Mouse (Mus musculus) cerebellum, adult 9-11 months (tissue): ENCODE results near the gene Cacna1a.

Source experiments
- DNase-seq: peaks from one replicate; pipeline ENCODE4 v3.0.0; 2022

Cacna1a gene

DNA sequence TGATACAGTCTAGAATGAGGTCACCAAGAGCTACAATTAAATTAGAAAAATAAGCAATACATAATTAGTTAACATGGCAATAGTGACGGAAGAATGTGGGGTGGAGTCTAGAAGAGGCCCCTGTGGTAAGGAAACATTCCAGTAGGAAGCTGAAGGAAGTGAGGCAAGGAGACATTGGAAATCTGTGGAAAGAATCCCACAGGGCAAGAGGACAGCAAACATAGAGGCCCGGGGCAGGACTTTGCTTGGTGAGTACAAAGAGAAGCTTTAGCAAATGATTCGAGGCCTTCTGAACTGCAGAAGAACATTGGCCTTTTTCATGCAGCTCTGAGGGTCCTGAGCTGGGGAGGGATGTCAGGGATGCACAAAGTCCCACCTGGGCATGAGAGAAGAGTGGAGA is at the start of gene Cacna1a:
Gene Cacna1a, plus strand, starts transcription at position 166 of the 400 bp plus-strand sequence.
- no peak for DNase-seq

DNA sequence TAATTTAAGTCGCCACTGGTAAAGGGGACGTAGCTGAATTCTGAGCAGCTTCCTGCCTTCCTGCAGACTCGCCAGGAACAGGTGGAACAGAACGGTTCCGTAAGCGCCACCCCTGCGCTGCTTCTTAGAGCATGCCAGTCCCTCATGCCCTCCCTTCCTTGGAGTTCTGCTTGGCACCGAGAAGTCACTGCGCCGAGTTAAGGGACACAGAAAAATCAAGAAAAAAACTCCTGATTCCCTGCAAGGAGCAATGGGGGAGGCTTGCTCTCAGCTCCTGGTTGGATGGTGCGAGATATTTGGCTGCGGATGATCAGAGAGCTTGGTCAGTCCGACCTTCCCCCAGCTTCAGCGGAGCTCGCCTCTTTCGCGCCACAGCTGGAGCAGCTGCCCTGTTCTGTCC is 49.7 kb upstream of the Cacna1a start:
- peak; percentile 82 for DNase-seq

DNA sequence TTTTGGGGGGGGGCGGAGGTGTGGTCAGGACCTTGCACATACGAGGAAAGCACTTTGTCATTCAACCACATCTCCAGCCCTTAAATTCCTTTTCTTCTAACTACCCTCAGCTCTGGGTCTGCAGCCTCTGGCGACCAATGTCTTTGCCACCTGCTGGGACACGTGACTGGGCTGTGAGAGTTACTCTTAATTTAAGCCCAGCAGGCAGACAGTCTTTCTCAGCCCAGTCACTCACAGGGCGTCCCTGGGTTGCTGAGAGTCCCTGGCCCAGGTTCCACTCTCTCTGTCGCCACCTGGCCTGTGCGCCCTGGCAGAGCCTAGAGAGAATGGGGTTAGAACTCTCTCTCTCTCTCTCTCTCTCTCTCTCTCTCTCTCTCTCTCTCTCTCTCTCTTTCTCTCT is 48.9 kb upstream of the Cacna1a start:
- peak; percentile 88 for DNase-seq

DNA sequence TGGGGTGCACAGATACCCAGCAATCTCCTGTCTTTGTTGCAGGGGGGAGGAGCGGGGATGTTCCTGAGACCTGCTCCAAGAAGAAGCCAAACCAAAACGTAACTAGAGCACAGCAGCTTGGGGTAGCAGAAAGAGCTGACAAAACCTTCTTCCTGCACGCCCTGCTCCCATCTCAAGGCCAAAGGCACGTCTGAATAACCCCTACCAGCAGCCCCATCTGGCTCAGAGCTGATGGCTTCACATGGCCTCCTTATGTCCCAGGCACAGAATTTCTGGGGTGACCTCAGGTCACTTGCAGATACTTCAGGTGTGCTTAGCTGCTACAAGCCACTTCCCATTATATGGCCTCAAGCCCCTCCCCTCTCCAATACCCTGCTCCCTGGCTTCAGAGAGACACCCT is 48.4 kb upstream of the Cacna1a start:
- DNase-seq: peak; percentile 85

DNA sequence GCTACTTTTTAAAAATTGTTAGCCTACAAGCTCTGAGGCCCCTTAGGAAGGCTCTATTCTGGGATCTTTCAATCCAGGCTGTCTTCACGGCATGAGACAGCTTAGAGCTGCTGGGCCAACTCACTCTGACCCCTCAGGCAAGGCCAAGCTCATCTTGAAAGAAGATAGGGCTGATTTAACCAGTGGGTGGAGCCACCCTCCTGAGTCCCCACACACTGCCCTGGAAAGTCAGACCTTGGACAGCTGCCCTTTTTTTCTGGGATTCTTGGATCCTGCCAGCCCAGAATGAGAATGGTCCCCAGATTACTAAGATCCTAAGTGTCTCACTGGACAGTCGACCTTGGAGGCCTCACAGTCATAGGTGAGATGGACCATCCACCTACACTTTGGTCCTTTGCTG is 47.6 kb upstream of the Cacna1a start:
- DNase-seq: peak; percentile 72

DNA sequence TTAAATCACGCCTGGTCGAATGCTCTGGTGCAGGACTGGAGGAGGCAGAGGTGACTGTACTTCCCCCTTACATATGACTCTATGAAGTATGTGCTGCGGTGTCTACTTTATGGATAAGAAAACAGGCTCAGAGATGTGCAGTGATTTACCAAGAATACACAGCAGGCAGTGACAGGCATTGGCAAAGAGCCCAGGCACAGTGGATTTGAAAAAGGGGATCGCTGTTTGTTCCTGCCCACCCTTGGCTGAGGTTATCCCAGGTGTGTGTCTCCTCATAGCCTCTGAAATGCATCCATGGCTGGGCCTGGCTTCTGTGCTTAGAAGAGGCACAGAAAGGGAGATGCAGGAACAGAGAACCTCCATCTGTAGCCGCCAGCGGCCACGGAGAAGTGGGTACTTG is 42.7 kb upstream of the Cacna1a start:
- no peak for DNase-seq

DNA sequence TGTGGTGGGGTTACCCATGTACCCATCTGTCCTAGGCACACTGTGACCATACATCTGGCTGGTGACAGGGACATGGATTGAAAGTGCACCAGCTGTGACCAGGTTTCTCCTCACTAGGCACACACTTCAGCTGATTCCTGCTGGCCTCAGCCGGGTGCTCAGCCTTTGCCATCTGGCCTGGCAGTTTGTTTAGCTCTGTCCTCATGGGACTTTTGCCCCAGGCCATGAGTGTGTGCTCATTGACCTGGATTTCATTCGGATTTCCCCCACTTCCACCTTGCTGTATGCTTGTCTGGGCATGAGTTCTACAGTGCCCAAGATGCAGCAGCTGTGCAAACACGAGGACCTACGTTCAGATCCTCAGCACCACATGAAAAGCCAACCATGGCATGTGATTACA is 41.8 kb upstream of the Cacna1a start:
- DNase-seq: no peak

DNA sequence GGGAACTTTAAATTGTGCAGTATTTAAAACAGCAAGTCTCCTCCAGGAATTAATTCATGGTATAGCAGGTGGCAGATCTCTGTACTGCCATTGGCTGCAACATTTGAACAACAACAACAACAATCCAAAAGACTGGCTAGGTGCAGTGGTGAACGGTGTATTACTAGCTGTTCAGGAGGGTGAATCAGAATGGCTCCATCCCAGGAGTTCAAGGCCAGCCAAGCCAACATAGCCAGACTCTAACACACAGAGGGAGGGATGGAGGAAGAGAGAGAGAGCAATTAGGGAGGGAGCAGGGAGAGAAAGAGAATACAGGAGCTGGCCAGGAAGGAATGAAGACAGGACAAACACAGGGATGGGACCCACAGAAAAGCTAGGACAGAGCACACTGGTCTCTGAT is 38.7 kb upstream of the Cacna1a start:
- no peak for DNase-seq

DNA sequence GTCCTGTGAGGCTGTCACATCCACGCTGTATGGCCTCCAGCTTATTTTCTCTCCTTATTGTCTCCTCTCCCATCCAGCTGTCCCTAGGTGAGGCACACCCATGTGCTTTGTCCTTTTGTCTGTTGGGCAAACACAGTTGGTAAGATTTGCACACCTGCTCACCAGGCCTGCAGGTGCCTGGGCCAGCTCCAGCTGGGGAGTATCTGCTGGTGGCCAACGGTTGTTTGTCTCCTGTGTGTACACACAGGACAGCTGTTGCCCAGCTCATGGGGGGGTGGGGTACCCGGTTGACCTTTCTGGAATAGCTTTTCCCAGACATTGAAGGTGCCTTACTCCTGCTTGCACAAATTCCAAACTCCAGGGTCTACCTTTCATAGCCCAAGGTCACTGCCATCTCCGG is 37.3 kb upstream of the Cacna1a start:
- DNase-seq: no peak

DNA sequence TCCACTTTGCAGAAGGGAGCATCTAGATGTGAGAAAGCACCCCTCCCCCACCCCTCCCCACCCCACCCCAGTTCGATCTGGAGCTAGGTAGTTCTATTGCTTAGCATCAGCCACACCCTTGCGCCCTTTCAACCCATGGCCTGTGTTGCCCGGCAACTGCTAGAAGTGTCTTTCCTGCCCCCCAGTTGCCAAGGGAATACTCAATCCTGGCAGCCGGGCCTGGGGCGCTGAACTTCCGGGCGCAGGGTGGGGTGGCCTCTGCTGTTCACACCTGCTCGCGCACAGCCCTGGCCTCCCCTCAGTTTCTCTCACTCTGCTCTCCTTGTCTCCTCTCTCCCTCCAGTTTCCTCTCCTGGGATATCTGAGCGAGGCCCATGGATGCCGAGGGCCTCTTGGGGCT is 31.8 kb upstream of the Cacna1a start:
- no peak for DNase-seq

DNA sequence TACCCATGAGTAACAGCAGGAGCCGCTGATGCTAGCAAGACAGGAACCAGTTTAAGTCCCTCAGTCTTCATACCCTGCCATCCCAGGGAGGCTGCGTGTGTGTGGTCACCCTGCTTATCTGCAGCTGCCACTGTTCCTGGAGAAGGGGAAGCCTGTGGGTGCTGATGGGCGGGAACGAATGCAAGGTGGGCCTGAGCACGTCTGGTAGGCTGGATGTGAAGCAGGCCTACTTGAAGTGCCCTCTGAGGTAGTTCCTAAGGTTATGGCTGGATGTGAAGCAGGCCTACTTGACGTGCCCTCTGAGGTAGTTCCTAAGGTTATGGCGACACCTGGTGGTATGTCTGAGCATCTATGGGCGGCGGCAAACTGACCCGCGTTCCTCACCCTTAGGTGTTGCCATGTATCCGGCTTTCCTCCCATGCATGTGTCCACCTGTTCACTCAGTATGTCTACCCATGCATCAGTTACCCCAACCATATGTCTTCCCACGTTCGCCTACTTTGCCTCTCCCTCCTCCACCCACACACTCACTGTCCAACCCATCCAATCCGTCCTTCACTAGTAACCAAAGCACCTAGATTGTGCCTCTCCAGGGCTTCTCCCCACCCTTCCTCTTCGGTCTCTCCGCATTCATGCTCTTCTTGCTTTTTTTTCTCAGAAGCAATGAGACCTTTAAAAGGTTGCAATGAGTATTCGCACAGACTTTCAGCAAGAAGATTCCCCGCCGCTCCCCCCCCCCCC is 30.4 kb upstream of the Cacna1a start:
- peak; percentile 89 for DNase-seq

DNA sequence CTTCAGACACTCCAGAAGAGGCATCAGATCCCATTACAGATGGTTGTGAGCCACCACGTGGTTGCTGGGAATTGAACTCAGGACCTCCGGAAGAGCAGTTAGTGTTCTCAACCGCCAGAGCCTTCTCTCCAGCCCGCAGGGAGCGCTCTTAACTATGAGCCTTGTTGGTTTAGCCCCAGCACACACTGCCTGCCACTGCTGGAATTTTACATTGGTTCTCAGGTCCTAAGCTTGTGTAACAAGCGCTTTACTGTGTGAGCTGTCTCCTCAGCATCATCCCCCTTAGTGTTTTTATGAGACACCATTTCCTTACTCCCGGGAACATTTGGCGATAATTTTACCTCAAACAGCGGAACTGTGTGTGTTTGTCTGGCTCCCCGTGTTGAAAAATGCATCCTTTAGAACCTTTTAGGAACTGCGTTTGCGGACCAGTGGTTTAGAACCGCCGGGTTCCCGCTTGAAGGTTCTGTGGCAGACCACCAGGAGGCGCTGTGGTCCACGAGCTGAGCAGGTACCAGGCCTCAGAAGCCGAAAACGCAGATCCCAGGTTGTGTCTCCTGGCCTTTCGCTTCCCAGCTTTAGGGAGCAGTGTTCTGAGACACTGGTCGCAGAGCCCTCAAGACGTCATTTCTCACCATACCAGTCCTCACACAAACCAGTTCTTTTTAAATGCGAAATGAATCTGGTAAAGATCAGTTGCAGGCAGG is 24.7 kb upstream of the Cacna1a start:
- peak; percentile 86 for DNase-seq

DNA sequence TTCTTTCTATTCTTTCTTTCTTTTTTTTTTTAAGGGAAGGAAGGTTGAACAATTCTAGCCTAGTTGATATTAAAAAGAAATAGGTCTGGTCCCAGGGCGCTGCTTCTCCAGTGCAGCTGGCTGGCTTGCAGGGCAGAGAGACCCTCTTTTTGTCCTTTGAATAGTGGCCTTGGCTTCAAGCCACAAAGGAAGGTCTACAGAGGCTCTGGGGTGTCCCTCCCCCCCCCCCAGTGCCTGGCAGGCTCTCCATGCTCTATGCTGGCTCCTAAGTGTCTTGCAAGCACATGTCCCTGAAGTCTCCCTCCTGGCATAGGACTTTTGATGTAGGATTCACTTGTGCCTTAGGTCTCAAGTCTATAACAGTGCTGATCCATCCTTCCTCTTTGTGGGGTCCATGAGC is 23.0 kb upstream of the Cacna1a start:
- DNase-seq: peak; percentile 11

DNA sequence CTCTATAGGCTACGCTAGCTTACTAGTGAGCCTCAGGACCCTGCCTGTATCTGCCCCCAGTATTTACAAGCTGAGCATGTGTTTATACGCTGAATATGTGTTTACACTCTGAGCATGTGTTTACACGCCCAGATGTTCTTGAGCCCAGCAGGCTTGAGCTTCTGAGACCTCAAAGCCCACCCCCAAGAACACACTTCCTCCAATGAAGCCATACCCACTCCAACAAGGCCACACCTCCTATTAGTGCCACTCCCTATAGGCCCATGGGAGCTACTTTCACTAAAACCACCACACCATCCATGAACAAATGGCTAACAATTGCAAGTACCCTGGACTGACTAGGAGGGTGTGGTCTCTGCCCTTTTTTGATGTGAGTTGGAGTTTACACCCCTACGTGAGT is 17.3 kb upstream of the Cacna1a start:
- DNase-seq: no peak

DNA sequence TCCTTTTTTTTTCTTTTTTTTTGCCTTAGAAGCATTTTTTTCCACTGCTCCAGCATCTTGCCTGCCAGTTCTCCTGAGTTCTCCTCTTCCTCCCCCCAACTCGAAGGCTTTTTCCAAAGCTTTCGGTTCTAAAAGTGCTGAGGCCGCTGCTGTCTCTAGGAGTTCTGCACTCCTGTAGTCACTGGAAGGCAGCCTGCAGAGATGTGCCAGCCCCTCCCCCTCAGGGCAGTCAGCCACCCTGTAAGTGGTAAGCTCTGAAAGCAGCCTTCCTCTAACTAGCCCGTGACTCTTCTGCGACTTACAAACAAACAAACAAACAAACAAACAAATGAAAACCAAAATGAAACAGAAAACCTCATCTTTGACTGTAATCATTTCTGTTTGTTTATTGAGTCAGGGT is 13.2 kb upstream of the Cacna1a start:
- peak; percentile 22 for DNase-seq

DNA sequence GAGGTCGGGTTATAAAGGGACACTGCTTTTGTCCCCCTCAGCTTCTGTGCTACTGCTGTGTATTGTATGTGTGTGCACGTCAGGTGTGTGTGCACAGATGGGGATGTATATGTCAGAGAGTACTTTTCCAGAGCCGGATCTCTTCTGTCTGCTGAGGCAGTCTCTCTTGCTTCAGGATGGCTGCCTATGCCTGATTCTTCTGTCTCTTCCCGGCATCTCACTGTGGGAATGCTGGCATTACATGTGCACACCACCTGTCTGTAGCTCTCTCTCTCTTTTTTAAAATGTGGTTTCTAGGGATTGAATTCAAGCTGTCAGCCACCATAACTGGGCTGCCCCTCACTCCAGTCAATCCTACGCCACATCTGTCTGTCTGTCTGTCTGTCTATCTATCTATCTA is 12.4 kb upstream of the Cacna1a start:
- DNase-seq: peak; percentile 32

DNA sequence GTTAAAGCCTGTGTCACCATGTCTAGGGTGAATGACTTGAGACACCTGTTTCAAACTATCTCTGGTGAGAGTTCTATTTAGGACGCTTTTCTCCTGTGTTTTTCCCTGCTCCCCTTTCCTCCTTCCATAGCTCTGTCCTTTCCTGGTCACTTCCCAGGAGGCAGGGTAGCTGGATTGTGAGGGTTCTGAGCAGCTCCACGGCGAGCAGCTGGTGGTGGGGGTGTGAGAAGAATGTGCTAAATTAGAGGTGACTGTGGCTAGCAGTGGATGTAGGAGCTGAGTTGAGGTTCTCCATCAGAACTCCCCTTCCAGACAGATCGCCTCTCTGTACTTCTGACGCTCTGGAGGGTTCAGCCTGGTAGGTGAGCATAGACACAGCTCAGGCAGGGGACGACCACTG is 11.7 kb upstream of the Cacna1a start:
- no peak for DNase-seq

DNA sequence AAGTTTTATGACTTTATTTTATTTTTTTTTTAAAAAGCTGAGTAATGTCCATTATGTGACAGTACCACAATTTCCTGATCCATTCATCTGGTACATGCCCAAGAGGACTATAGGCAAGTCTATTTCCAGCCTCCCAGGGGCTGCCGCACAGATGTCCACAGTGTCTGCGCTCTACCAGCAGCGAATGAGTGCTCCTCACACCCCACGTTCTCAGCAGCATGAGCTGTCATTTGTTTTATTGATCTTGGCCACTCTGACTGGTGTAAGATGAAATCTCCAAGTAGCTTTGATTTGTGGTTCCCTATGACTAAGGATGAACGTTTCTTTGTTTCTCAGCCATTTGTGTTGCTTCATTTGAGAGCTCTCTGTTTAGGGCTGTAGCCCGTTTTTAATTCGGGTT is 6.6 kb upstream of the Cacna1a start:
- no peak for DNase-seq

DNA sequence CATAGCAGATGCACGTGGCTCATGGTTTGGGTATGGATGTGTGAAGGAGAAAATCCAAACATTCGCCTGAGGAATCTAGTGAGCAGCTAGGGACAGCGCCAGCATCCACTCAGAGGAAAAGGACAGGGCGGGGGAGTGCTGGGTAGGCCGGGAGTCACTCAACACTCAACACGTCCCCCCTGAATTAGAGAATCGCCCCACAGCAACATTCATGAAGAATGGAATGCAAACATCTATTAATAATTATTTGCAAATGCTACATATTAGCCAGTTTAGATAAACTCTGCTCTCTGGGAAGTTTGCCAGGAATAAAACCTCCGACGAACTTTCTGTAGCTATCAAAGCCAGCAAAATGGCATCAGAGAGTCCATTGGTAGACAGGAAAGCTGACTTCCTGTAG is 533 bp downstream of the Cacna1a start:
- no peak for DNase-seq

DNA sequence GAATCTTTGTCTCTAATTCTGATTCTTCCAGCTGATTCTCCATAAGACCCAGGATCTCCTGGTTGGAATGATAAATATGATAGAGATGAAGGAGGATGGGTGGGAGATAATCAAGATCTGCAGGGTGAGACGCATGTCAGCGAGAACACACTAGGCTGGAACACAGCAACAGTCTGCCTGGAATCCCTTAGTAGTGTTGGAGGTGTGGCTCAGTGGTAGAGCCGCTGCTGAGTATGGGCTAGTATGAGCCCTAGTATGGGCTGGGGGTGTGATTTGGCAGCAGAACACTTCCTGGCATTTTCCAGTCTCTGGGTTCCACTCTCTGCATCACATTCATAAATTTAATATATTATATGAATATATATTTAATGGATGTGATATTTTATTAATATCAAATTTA is 933 bp downstream of the Cacna1a start:
- no peak for DNase-seq

DNA sequence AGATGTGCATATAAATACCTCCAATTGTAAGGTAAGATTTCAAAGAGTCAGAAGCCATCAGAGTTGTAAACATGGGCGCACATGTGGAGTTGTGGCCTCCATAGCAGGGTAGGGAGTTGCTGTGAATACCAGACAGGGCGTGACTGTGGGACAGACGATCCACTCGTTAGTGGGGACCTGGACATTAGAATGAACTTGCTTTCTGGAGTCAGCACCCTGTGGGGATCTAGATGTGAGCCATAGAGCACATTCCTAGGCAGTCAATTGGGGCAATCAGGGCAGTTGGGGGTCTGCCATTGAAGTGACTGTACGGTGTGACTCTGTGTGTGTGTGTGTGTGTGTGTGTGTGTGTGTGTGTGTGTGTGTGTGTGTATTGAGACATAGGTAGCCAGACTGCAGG is 3.4 kb downstream of the Cacna1a start:
- no peak for DNase-seq

DNA sequence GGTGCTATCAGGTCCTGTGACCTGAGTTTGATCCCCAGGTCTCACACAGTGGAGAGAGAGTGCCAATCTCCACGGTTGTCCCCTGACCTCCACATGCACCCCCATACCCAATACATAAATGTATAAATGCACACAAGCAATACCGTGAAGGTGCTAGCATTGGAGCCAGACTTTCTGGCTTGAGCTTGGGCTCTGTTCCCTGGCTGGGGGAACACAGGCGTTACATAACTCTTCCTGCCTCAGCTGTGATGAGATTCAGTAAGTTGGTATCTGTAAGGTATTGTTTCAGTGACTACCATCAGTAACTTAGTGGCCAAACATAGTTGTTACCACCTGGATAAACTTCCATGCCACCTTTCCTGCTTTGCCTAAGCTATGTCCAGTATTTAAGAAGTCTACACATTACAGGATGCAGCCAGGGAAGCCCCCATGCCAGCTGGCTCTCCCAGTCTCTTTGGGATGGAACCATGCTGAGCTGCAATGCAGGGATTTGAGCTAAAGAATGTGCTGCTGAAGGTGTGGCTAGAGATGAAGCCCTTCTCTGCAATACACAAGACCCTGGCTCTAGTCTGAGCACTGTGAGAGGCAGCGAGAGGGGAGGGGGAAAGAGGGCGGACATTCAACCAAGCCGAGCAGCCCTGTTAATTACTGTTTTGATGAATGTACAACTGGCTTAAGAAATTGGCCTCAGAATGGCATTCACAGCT is 7.7 kb downstream of the Cacna1a start:
- DNase-seq: no peak

DNA sequence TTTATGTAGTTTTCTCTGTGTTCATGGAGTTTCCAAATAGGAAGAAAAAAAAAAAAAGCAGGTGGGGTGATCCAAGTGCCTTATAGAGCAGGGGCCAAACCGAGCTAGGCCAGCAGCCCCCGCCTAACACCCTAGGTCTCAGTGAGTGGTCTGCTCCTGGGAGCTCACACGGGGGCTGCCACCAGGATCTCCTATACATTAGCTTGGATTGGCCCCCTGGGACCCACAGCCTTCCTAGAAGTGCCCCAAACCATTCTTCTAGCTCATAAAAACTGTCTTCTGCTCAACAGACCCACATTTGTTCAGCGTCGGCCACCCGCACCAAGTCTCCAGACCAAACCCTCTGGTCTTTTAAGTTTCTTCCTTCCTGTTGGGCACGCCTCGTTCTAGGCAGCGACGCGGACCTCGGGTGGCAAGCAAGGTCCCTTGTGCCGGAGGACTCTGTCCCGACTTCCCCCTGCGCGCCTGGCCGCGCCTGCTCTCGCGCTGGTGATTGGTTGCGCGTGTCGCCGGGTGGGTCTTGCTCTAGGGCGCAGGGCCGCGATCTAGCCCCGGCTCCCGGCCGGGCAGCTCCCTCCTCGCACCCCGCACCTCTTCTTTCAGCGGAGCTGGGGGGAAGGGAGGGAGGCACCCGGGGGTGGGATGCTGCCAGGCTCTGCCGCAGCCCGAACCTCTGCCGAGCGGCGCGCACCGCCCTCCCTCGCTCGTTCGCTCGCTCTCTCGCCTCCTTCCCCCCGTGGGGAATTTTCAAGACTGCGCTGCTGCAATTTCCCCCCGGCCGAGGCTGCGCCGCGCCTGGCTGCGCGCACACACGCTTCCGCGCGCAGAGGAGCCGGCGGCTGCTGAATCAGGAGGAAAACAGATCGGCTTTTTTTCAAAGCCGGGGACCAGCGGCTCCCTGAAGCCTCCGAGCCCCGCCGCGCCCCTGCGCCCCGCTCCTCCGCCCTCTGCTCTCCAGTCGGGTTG is 25.9 kb downstream of the Cacna1a start:
- peak; percentile 85 for DNase-seq
